Mouse (Mus musculus) A20 (cell line): Measurements from ENCODE around the gene Klhl4.

ENCODE experiments used
- DNase-seq: peaks from one replicate; pipeline ENCODE4 v3.0.0-alpha.2; 2011; ENCODE audit warnings: low read depth, low spot score

Gene Klhl4

GRCm38 (mm10) chrX:114473782-114474731 lies at the start of gene Klhl4:
TSS of gene Klhl4 (plus strand) at chrX:114474333.
- DNase-seq: no peak

GRCm38 (mm10) chrX:114484153-114484552 lies 10.0 kb downstream of the Klhl4 start:
- DNase-seq: no peak

- DNase-seq: no peak
Measured at GRCm38 (mm10) chrX:114486691-114487090, 12.6 kb downstream of the Klhl4 start.

- peak; percentile 32 for DNase-seq
Measured at GRCm38 (mm10) chrX:114558141-114558540, 84.0 kb downstream of the Klhl4 start.

- peak; percentile 18 for DNase-seq
Measured at GRCm38 (mm10) chrX:114582311-114582710, 108.2 kb downstream of the Klhl4 start.
